35 mouse cellular contexts compared by ENCODE assay signal in the genomic region with DNA sequence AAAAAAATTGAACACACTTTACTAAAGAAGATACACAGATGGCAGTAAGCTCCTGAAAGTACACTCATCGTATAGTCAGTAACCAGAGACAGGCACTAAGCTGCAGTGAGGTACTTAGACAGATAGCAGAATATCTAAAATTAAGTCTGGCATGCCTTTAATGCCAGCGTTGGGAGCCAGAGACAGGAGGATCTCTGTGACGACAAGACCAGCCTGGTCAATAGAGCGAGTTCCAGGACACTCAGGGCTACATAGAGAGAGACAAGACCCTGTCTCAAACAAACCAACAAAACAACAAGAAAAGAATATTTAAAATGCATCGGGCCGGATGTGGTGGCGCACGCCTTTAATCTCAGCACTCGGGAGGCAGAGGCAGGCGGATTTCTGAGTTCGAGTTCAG.
"Had no signal": no experiment of that assay in that cellular context is flagged by ENCODE, and none has a peak within 500 bp of the region (broad histone marks: within the 10 kb centered on the region; RNA-seq: fewer than 3 reads in every experiment).

No protein-coding gene starts in this region.

- H3K9me3 ChIP-seq: hindbrain, embryonic 12.5 days; hindbrain, embryonic 13.5 days; hindbrain, embryonic 15.5 days; intestine, embryonic 15.5 days had no signal

- DNase-seq: heart, postnatal 10 days; heart, postnatal 14 days; heart, postnatal 36 days; heart, postnatal 4 days; kidney, adult 11 months; kidney, adult 18-20 months; kidney, adult 2 months; kidney, adult 8-10 months; kidney, adult 9 months; kidney, postnatal 10 days; kidney, postnatal 14 days; kidney, postnatal 25 days; kidney, postnatal 36 days; kidney, postnatal 4 days; layer of hippocampus, adult 9-11 months; layer of hippocampus, postnatal 36 days had no signal

- H3K36me3 ChIP-seq: heart, embryonic 10.5 days; heart, embryonic 12.5 days; heart, embryonic 13.5 days; heart, embryonic 15.5 days; hindbrain, embryonic 10.5 days; hindbrain, embryonic 12.5 days; hindbrain, embryonic 13.5 days; hindbrain, embryonic 15.5 days; intestine, embryonic 15.5 days; kidney, embryonic 15.5 days had no signal

- H3K27me3 ChIP-seq: heart, embryonic 12.5 days; heart, embryonic 13.5 days; heart, embryonic 15.5 days; hindbrain, embryonic 12.5 days; hindbrain, embryonic 13.5 days; hindbrain, embryonic 15.5 days; intestine, embryonic 15.5 days; kidney, embryonic 15.5 days had no signal

- H3K27ac ChIP-seq: heart, embryonic 10.5 days; heart, embryonic 13.5 days; heart, embryonic 15.5 days; hindbrain, embryonic 10.5 days; hindbrain, embryonic 12.5 days; hindbrain, embryonic 13.5 days; hindbrain, embryonic 14.5 days; hindbrain, embryonic 15.5 days; hindbrain, postnatal 0 days; intestine, embryonic 15.5 days; kidney, embryonic 15.5 days; kidney, postnatal 0 days; layer of hippocampus, adult 2 months had no signal

- ATAC-seq: hindbrain, embryonic 16.5 days; hindbrain, postnatal 0 days; inflammation-experienced regulatory T-cells, adult 6 months; intestine, embryonic 15.5 days; intestine, embryonic 16.5 days; intestine, postnatal 0 days had no signal

- H3K4me2 ChIP-seq: heart, embryonic 11.5 days; heart, embryonic 12.5 days; heart, embryonic 13.5 days; heart, embryonic 15.5 days; hindbrain, embryonic 12.5 days; hindbrain, embryonic 13.5 days; hindbrain, embryonic 14.5 days; hindbrain, embryonic 15.5 days; intestine, embryonic 15.5 days; kidney, embryonic 15.5 days had no signal

- H3K4me3 ChIP-seq: heart, embryonic 10.5 days; heart, embryonic 12.5 days; heart, embryonic 13.5 days; heart, embryonic 15.5 days; hindbrain, embryonic 10.5 days; hindbrain, embryonic 12.5 days; hindbrain, embryonic 13.5 days; hindbrain, embryonic 15.5 days; intestine, embryonic 15.5 days; kidney, embryonic 15.5 days; layer of hippocampus, adult 2 months had no signal

- H3K4me1 ChIP-seq: heart, embryonic 12.5 days; heart, embryonic 13.5 days; heart, embryonic 15.5 days; hindbrain, embryonic 12.5 days; hindbrain, embryonic 15.5 days had no signal

- H3K9ac ChIP-seq: heart, embryonic 12.5 days; heart, embryonic 13.5 days; heart, embryonic 15.5 days; hindbrain, embryonic 12.5 days; hindbrain, embryonic 13.5 days; hindbrain, embryonic 14.5 days; hindbrain, embryonic 15.5 days; intestine, embryonic 15.5 days; kidney, embryonic 15.5 days had no signal
